Mouse (Mus musculus) limb, embryonic 14.5 days (tissue): ENCODE data around the gene Gse1. TPM values are rescaled to one million over a fixed set of nuclear protein-coding genes. Genes with fewer than 3 reads are reported as not detected.

Experiments used
- ATAC-seq: fragments of 200-750 bp; cut with Nextera tagmentation; 2 replicates; pipeline ENCODE4 v1.8.0; 2017; ENCODE audit warnings: low read depth, moderate number of reproducible peaks, moderate TSS enrichment; ENCODE audit not compliant: low FRiP score
- DNase-seq: peaks from one replicate; pipeline ENCODE4 v3.0.0-alpha.2; 2015; ENCODE audit warnings: low spot score
- H3K27ac ChIP-seq: fragments of 300-500 bp; sonication (generic); replicated peaks from 2 replicates; pipeline ENCODE4 v1.5.1; 2014; ENCODE audit warnings: low read depth, mild to moderate bottlenecking, low read length, moderate library complexity, mixed read lengths
- H3K27me3 ChIP-seq: fragments of 300-500 bp; sonication (generic); 2 replicates; pipeline ENCODE4 v1.6.1; 2014; ENCODE audit warnings: low read length, mixed read lengths; ENCODE audit not compliant: control insufficient read depth, insufficient read depth
- H3K36me3 ChIP-seq: fragments of 300-500 bp; sonication (generic); 2 replicates; pipeline ENCODE4 v1.6.1; 2014; ENCODE audit warnings: mild to moderate bottlenecking, low read length, moderate library complexity, mixed read lengths; ENCODE audit not compliant: control insufficient read depth, insufficient read depth
- H3K4me1 ChIP-seq: fragments of 300-500 bp; sonication (generic); 2 replicates; pipeline ENCODE4 v1.6.1; 2014; ENCODE audit warnings: antibody characterized with exemption, low read length, mixed read lengths; ENCODE audit not compliant: control insufficient read depth, insufficient read depth
- H3K4me2 ChIP-seq: fragments of 300-500 bp; sonication (generic); replicated peaks from 2 replicates; pipeline ENCODE4 v1.6.1; 2014; ENCODE audit warnings: low read depth, mild to moderate bottlenecking, low read length, moderate library complexity; ENCODE audit not compliant: severe bottlenecking
- H3K4me3 ChIP-seq: fragments of 300-500 bp; sonication (generic); replicated peaks from 2 replicates; pipeline ENCODE4 v1.5.1; 2014; ENCODE audit warnings: low read length
- H3K9ac ChIP-seq: fragments of 300-500 bp; sonication (generic); 2 replicates; pipeline ENCODE4 v1.6.1; 2014; ENCODE audit warnings: mild to moderate bottlenecking, low read depth, low read length, moderate library complexity; ENCODE audit not compliant: severe bottlenecking
- H3K9me3 ChIP-seq: fragments of 300-500 bp; sonication (generic); 2 replicates; pipeline ENCODE4 v1.6.1; 2016; ENCODE audit warnings: low read length; ENCODE audit not compliant: control insufficient read depth
- POLR2A ChIP-seq: fragments of 200-500 bp; IDR thresholded peaks from 2 replicates; pipeline ENCODE4 v1.8.0; 2012; ENCODE audit warnings: inconsistent platforms, mild to moderate bottlenecking, moderate library complexity, borderline replicate concordance; ENCODE audit not compliant: insufficient read depth, insufficient read length; ENCODE audit errors: extremely low read depth
- WGBS: fragments of 180-500 bp; shearing (Covaris S2); extraction: QIAGEN DNeasy Blood & Tissue Kit; methylation state at CpG from one replicate; pipeline ENCODE4 v1.1.7; 2014; 5-methylcytosine and 5-hydroxymethylcytosine counted together
- polyA plus RNA-seq, 2 experiments: library from polyadenylated mRNA; depleted of rRNA in 1 of 2; stranded (reverse) in 1 of 2; unstranded in 1 of 2; fragments of >200 nt; fragmentation: Nextera tagmentation in 1 of 2; extraction: Ambion mirVana in 1 of 2; gene quantifications; 2 replicates each; pipeline versions ENCODE4 v1.2.1 to v1.2.3; 2012 to 2014

Gse1 gene
- polyA plus RNA-seq, 2 experiments, result 10.3 to 32.6 TPM

DNA sequence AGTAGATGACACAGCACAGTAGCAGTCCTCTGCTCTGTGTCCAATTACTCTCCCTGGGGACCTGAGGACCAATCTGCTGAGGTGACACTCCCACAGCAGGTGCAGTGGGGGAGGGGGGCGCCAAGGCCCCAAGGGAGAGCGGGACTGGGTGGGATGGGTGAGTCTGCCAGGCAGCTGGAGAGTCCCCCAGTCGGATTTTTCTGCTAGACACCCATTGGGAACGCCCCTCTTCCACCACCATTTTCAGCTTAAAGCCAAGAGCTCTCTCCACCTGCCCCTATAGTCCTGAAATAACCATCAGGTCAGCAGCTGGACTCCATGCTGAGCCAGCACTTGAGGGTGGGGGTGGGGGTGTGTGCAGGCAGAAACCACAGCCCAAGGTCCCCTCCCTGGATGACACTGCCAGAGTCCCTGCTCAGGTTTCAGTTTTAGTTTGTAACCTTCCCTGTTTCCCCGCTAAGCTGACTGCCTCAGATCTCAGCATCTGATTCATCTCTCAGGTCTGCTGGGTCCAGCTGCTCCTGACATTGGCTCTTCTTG, 208.3 kb downstream of the Gse1 start:
- TF ChIP-seq POLR2A, result no peak
- H3K36me3 ChIP-seq, result no peaks in the 10 kb centered on the region; the same call in 1 of the 2 replicates
- H3K9ac ChIP-seq, result no peak overlapping the region
- no peak overlapping the region for H3K27ac ChIP-seq
- 0 out of 2 replicates have a peak, but pooled peaks cover 5% of the 10 kb centered on the region for H3K9me3 ChIP-seq
- no peaks in the 10 kb centered on the region for H3K27me3 ChIP-seq
- H3K4me1 ChIP-seq, result peaks cover 27% of the 10 kb centered on the region
- no peak overlapping the region for H3K4me3 ChIP-seq
- 58% methylated on average over 5 of the region's 5 CpGs for WGBS
- no peak overlapping the region for H3K4me2 ChIP-seq
- DNase-seq, result no peak
- ATAC-seq, result peak; percentile 76

DNA sequence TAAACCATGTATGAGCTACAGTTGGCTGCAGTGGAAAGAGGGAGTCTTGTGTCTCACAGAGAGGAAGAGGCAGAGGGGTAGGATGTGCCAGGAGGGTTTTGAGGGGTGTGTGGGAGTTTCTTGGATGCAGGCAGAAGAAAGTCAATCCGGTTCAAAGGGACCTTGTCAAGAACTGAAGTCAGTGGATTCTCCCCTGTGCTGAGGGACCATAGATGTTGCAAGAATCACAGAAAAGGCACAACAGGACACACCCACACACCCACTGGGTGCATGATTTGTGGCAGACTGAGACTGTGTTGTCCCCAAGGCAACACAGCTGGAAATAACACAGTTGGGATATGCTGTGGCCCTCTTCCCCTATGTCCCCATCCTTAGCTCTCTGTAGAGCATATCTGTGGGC, 209.0 kb downstream of the Gse1 start:
- no peak for TF ChIP-seq POLR2A
- DNase-seq, result no peak
- Histone ChIP-seq H3K4me2 (no peak overlapping the region), H3K9me3 (0 out of 2 replicates have a peak, but pooled peaks cover 5% of the 10 kb centered on the region), H3K27me3 (no peaks in the 10 kb centered on the region), H3K36me3 (no peaks in the 10 kb centered on the region; the same call in 1 of the 2 replicates), H3K4me3 (no peak overlapping the region), H3K27ac (no peak overlapping the region), H3K9ac (no peak overlapping the region), H3K4me1 (peaks cover 30% of the 10 kb centered on the region)
- 0 out of 2 replicates have a peak, but pooled peaks have one; percentile 4 for ATAC-seq
- 85% methylated on average over 1 of the region's 1 CpGs for WGBS

DNA sequence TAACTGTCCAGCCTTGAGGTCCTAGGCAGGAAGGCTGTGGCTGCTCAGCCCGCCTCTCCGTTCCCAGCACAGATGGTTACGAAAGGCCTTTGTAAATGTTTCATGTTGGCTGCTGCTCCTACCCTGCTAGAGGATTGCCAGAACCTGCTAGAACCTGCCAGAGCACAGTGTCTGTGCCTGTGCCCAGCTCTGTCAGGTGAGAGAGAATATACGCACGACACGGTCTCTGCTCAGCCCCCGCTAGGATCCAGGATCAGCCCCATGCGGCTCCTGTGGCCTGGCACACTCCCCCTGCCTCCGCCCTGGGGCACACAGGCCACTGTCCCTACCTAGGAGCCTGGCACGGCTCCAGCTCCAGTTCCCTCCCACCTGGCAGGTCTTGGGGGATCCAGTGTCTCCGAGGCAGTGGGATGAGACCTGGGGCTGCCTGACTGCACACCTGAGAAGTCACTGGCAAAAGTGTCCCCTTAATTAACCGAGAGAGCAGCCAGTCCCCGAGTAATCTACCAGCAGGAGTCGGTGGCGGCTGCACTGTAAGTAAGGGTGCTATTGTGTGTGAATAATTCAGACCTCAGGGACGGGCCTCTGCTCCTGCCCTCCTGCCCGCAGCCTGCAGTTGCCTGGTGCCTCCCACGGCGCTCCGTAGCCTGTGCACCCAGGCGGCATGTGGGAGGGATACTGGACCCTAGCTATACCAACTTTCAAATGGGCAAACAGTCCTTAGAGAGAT, 209.6 kb downstream of the Gse1 start:
- peaks cover 27% of the 10 kb centered on the region for H3K4me1 ChIP-seq
- DNase-seq (no peak), ATAC-seq (no peak)
- no peak overlapping the region for H3K4me2 ChIP-seq
- no peaks in the 10 kb centered on the region for H3K27me3 ChIP-seq
- H3K36me3 ChIP-seq, result no peaks in the 10 kb centered on the region; the same call in 1 of the 2 replicates
- no peak overlapping the region for H3K9ac ChIP-seq
- no peak overlapping the region for H3K4me3 ChIP-seq
- H3K9me3 ChIP-seq, result 0 out of 2 replicates have a peak, but pooled peaks cover 5% of the 10 kb centered on the region
- TF ChIP-seq POLR2A, result no peak
- H3K27ac ChIP-seq, result no peak overlapping the region
- 72% methylated on average over 21 of the region's 21 CpGs for WGBS

DNA sequence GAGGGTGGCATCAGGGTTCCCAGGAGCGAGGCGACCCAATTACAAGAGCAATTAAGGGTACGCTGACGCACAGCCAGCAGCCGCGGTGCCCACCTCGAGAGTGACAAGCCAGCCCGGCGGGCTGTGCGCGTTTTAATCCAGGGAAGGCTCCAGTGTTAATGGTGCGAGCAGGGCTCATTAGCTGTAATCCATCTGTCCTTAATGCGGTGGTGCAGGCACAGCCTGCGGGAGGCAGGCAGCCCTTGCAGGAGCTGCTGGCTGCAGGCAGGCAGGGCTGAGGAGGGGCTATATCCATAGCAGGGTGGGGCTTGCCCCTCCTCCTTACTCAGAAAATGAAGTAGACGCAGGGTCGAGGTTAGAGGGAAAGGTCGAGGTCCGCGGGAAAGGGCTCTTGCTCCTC, 211.1 kb downstream of the Gse1 start:
- Histone ChIP-seq H3K36me3 (no peaks in the 10 kb centered on the region), H3K9me3 (no peaks in the 10 kb centered on the region), H3K4me2 (no peak overlapping the region), H3K4me3 (no peak overlapping the region), H3K4me1 (peaks cover 25% of the 10 kb centered on the region; the same call in 1 of the 2 replicates), H3K27me3 (no peaks in the 10 kb centered on the region), H3K9ac (no peak overlapping the region), H3K27ac (no peak overlapping the region)
- ATAC-seq, result no peak
- WGBS, result 11% methylated on average over 19 of the region's 19 CpGs
- DNase-seq, result no peak
- no peak for TF ChIP-seq POLR2A

DNA sequence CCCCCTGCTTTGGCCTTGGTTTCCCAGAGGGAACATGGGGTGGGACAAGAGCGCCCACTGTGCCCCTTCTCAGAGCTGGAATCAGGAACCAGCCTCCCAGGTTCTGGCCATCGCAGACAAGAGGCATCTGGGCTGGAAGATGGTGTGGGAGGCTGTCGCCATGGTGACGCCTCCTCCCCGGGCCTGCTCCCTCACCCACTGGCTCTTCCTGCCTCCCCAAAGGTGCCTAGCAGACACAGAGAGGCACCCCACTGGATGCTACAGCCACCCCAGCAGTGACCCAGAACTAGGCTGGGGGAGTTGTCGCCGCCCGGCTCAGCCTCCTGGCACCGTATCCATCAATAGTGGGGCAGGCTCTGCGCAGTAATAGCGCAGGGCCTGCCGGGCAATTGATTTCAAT, 212.5 kb downstream of the Gse1 start:
- Histone ChIP-seq H3K27me3 (no peaks in the 10 kb centered on the region), H3K36me3 (no peaks in the 10 kb centered on the region), H3K27ac (no peak overlapping the region), H3K9ac (no peak overlapping the region), H3K4me1 (peaks cover 25% of the 10 kb centered on the region; the same call in 1 of the 2 replicates), H3K4me3 (no peak overlapping the region), H3K9me3 (no peaks in the 10 kb centered on the region), H3K4me2 (no peak overlapping the region)
- ATAC-seq (no peak), DNase-seq (no peak)
- no peak for TF ChIP-seq POLR2A
- WGBS, result 78% methylated on average over 12 of the region's 12 CpGs
